Mouse (Mus musculus): ENCODE results near the gene Mybbp1a. TPM values are rescaled to one million over a fixed set of nuclear protein-coding genes. Genes with fewer than 3 reads are reported as not detected.
A peak's percentile ranks its signal among the peaks of the same experiment; 100 is the strongest.

Mybbp1a gene
- polyA plus RNA-seq, 1 experiment, result 32.8 TPM

DNA sequence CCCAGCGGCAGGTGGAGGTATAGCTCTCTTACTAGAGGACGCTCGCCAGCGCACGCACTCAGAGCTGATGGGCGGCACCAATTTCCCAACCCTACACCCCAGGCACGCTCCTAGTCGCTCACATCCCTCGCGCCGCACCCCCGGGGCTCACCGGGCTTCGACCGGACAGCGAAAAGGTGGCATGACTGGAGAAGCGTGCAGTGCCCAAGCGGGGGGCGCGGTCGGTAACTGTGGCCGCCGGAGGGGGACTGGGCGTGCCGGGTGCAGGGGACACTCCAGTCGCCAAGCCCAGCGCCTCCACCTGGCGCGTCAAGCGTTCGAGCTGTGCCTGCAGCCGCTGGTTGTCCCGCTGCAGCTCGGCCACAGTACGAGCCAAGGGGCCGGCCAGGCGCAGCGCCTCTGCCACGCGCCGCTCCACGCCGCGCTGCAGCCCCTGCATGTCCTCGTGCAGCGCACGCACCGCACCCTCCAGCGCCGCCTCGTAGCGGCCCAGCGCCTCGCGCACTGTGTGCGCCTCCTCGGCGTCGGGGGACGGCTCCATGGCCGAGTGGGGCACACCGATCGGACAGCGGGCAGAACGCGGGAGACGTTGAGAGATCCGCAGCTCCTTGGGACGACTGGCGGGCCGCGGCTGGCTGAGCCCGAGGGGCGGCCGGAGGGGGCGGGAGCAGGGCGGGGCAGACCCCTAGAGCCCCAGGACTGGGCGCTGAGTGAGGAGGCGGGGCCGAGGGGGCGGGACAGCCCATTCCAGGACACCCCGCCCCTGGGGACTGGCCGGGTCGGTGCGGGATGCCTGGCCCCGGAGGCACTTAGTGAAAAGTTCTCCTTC is 29.8 kb upstream of the Mybbp1a start, which contains the start of gene Smtnl2:
Gene Smtnl2 (minus strand): TSS at position 621 of the 829 bp plus-strand sequence.
- DNase-seq, result peak; percentile 79
- H3K4me1 ChIP-seq (ENCODE audit: control insufficient read depth, insufficient read depth, low read length), result peaks cover 2% of the 10 kb centered on the region; the same call in 1 of the 2 replicates
- peak; percentile 79; the same call in 1 of the 2 replicates for TF ChIP-seq POLR2A (IDR thresholded peaks at IDR 0.05; ENCODE audit: borderline replicate concordance, extremely low read depth, low read depth, low read length)
- no peak for TF ChIP-seq CTCF (IDR thresholded peaks at IDR 0.05; ENCODE audit: insufficient read depth, low read length)
- WGBS, result under 1% methylated on average over 85 of the region's 86 CpGs
- peak within 1 kb of the TSS; percentile 83 for H3K4me3 ChIP-seq (replicated peaks; ENCODE audit: extremely low read depth, low read depth, low read length)

- 28% methylated on average over 9 of the region's 9 CpGs for WGBS
- no peak for TF ChIP-seq CTCF (IDR thresholded peaks at IDR 0.05; ENCODE audit: insufficient read depth, low read length)
- Histone ChIP-seq H3K4me3 (replicated peaks; ENCODE audit: extremely low read depth, low read depth, low read length) (peak overlapping the region; percentile 62), H3K4me1 (ENCODE audit: control insufficient read depth, insufficient read depth, low read length) (0 out of 2 replicates have a peak, but pooled peaks cover 2% of the 10 kb centered on the region)
- no peak for DNase-seq
Measured at GRCm38 (mm10) chr11:72411945-72412344, 29.2 kb upstream of the Mybbp1a start.

DNA sequence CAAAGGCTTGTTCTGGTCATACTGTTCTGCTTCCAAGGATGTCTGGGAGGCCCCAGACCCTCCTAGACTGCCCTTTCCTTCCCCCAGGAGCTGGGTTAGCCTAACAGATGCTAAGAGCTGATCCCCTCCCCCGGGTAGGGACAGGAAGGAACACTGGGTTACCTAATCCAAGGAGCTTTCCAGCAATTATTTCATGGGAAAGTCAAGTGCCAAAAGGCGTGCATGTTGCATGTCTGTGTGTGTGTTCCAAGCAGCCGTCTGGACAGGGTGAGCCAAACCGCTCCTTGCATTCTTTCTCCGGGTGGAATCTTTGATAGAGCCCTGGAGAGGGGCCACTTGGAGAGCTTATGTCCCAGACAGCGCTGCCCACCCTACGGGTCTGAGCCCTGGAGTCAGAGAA is 28.1 kb upstream of the Mybbp1a start:
- 37% methylated on average over 7 of the region's 7 CpGs for WGBS
- H3K4me3 ChIP-seq (replicated peaks; ENCODE audit: extremely low read depth, low read depth, low read length), result no peak overlapping the region
- 0 out of 2 replicates have a peak, but pooled peaks cover 2% of the 10 kb centered on the region for H3K4me1 ChIP-seq (ENCODE audit: control insufficient read depth, insufficient read depth, low read length)
- TF ChIP-seq CTCF (IDR thresholded peaks at IDR 0.05; ENCODE audit: insufficient read depth, low read length) (no peak), POLR2A (IDR thresholded peaks at IDR 0.05; ENCODE audit: borderline replicate concordance, extremely low read depth, low read depth, low read length) (no peak)
- no peak for DNase-seq

DNA sequence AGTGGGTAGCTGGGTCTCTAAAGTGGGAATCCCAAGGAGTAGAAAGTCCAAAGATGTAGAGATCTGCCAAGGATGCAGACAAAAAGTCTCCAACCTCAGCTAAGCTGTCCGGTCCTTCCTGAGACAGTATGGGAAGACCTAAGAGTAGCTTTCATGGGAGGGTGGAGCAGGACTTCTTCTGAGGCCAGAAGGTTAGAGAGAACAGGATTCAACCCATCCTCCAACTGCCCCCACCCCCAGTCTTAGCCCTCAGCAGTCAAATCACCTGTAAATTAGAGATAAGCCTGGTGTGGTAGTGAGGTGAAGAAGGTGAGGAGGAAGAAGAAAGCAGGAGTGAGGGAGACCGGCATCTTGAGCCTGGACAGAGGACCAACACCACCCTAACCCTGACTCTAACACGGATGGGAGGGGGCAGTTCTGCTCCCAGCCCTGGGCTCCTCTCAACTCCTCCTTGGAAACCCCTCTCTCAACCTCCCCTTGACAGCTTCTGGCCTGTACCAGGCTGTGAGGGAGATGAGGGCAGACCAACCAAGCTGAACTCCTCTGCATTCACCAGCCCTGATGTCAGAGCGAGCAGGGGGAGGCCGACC is 27.5 kb upstream of the Mybbp1a start:
- TF ChIP-seq CTCF (IDR thresholded peaks at IDR 0.05; ENCODE audit: insufficient read depth, low read length), result no peak
- TF ChIP-seq POLR2A (IDR thresholded peaks at IDR 0.05; ENCODE audit: borderline replicate concordance, extremely low read depth, low read depth, low read length), result no peak
- no peak for DNase-seq
- 74% methylated on average over 5 of the region's 5 CpGs for WGBS
- 0 out of 2 replicates have a peak, but pooled peaks cover 2% of the 10 kb centered on the region for H3K4me1 ChIP-seq (ENCODE audit: control insufficient read depth, insufficient read depth, low read length)
- peak overlapping the region; percentile 2 for H3K4me3 ChIP-seq (replicated peaks; ENCODE audit: extremely low read depth, low read depth, low read length)

DNA sequence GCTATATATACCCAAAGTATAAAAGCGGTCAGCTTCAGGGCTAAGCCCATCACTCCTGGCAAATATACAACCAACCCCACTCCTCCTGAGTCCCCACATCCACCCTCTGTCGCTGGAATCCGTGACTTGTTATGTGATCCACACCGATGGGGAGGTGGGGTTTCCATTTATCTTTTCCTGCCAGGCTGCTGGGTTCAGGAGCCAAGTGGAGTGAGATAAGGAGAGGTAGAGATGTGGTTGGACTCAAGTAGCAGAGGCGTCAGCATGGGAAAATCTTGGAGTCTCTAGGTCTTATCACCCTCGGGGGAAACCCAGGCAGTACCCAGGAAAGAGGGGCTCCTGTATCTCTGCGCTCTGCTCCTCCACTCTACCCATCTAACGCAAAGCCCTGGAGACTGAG is 26.0 kb upstream of the Mybbp1a start:
- WGBS, result 58% methylated on average over 8 of the region's 8 CpGs
- Histone ChIP-seq H3K4me1 (ENCODE audit: control insufficient read depth, insufficient read depth, low read length) (0 out of 2 replicates have a peak, but pooled peaks cover 2% of the 10 kb centered on the region), H3K4me3 (replicated peaks; ENCODE audit: extremely low read depth, low read depth, low read length) (no peak overlapping the region)
- no peak for DNase-seq
- TF ChIP-seq POLR2A (IDR thresholded peaks at IDR 0.05; ENCODE audit: borderline replicate concordance, extremely low read depth, low read depth, low read length), result no peak
- no peak for TF ChIP-seq CTCF (IDR thresholded peaks at IDR 0.05; ENCODE audit: insufficient read depth, low read length)

DNA sequence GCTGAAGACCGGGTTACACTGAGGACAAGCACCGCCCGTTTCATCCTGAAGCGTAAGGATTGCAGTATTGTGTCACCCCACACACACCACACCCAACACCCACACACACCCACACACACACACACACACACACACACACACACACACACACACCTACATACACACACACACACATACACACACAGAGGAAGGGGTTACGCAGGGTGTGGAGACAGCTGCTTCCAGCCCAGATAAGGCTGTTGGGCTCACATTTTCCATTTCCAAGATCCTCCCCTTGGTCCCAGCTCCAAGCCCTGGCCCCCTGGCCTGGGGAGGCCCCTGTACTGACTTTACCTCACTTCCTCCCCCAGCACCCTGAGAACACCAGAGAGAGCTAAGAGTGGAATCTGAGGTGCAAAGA is 24.5 kb upstream of the Mybbp1a start:
- DNase-seq, result no peak
- TF ChIP-seq POLR2A (IDR thresholded peaks at IDR 0.05; ENCODE audit: borderline replicate concordance, extremely low read depth, low read depth, low read length), result no peak
- no peak for TF ChIP-seq CTCF (IDR thresholded peaks at IDR 0.05; ENCODE audit: insufficient read depth, low read length)
- 61% methylated on average over 5 of the region's 5 CpGs for WGBS
- no peak overlapping the region for H3K4me3 ChIP-seq (replicated peaks; ENCODE audit: extremely low read depth, low read depth, low read length)
- H3K4me1 ChIP-seq (ENCODE audit: control insufficient read depth, insufficient read depth, low read length), result 0 out of 2 replicates have a peak, but pooled peaks cover 2% of the 10 kb centered on the region

DNA sequence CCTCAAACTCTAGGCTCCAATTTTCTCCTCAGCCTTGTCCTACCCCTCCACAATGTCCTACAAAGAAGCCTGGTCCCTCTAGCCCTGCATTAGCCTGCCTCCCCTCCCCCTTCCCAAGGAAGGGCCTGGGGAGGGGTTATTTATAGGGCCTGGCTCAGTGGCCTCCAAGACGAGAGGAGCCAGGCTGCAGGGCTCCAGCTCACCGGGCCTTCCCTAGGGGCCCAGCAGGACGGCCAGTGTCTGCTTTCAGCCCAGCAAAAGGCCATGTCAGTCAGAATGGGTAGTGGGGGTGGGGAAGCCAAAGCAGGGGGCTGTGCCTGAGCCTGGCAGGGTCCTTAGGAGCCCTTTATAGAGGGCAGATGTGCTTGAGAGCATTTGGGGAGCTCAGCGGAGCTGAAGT is 23.8 kb upstream of the Mybbp1a start:
- no peak for TF ChIP-seq POLR2A (IDR thresholded peaks at IDR 0.05; ENCODE audit: borderline replicate concordance, extremely low read depth, low read depth, low read length)
- TF ChIP-seq CTCF (IDR thresholded peaks at IDR 0.05; ENCODE audit: insufficient read depth, low read length), result no peak
- H3K4me3 ChIP-seq (replicated peaks; ENCODE audit: extremely low read depth, low read depth, low read length), result no peak overlapping the region
- no peak for DNase-seq
- 57% methylated on average over 4 of the region's 4 CpGs for WGBS
- no peaks in the 10 kb centered on the region for H3K4me1 ChIP-seq (ENCODE audit: control insufficient read depth, insufficient read depth, low read length)

DNA sequence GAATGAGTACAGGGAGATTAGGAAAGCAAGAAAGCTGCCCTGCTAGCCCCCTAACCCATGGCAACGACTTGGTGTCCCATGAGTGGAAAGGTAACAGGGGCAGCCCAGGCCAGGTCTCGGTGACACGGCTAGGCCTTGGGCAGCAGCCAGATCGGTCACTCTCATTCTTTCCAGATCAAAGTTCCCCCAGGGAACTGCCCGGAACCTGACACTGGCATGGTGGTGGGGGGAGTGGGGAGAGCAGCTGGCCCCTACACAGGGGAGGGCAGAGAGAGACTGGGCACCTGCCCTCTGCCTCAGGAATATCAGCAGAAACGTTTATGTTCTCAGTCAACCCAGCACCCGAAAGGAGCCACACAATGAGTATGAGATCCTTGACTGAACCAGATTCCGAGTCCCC is 22.9 kb upstream of the Mybbp1a start:
- Histone ChIP-seq H3K4me3 (replicated peaks; ENCODE audit: extremely low read depth, low read depth, low read length) (no peak overlapping the region), H3K4me1 (ENCODE audit: control insufficient read depth, insufficient read depth, low read length) (no peaks in the 10 kb centered on the region)
- 56% methylated on average over 8 of the region's 8 CpGs for WGBS
- TF ChIP-seq CTCF (IDR thresholded peaks at IDR 0.05; ENCODE audit: insufficient read depth, low read length) (no peak), POLR2A (IDR thresholded peaks at IDR 0.05; ENCODE audit: borderline replicate concordance, extremely low read depth, low read depth, low read length) (no peak)
- no peak for DNase-seq

DNA sequence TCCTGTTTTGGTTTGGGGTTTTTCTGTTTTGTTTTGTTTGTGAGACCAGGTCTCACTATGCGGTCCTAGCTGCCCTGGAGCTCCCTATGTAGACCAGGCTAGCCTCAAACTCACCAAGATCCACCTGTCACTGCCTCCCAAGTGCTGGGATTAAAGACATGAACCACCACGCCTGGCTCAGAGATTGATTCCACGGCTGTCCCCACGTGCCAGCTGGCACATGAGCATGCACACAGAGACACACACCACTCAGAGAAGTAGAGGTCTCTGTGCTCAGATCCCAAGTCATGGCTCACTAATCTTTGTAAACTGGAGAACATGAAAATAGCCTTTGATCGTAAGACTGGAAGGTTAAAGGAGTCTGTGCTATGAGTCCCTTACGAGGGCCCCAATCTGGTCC is 22.1 kb upstream of the Mybbp1a start:
- Histone ChIP-seq H3K4me1 (ENCODE audit: control insufficient read depth, insufficient read depth, low read length) (no peaks in the 10 kb centered on the region), H3K4me3 (replicated peaks; ENCODE audit: extremely low read depth, low read depth, low read length) (no peak overlapping the region)
- WGBS, result 81% methylated on average over 6 of the region's 6 CpGs
- no peak for DNase-seq
- TF ChIP-seq CTCF (IDR thresholded peaks at IDR 0.05; ENCODE audit: insufficient read depth, low read length), result no peak
- TF ChIP-seq POLR2A (IDR thresholded peaks at IDR 0.05; ENCODE audit: borderline replicate concordance, extremely low read depth, low read depth, low read length), result no peak

All from lung, adult 2 months (tissue).